Mouse (Mus musculus) spleen, adult 2 months (tissue): Measurements from ENCODE around the gene Hmbs.

ENCODE experiments used
- CTCF ChIP-seq: fragments of 200-500 bp; IDR thresholded peaks from 2 replicates; pipeline ENCODE4 v1.5.1; 2011; ENCODE audit warnings: mild to moderate bottlenecking, inconsistent platforms; ENCODE audit not compliant: insufficient read depth, insufficient read length, insufficient replicate concordance; ENCODE audit errors: extremely low read depth
- POLR2A ChIP-seq: fragments of 200-500 bp; IDR thresholded peaks from 2 replicates; pipeline ENCODE4 v1.6.1; 2011; ENCODE audit warnings: low read depth, low read length, inconsistent platforms

GRCm38 (mm10) chr9:44288959-44289291 is 55.1 kb downstream of the Hmbs start:
- TF ChIP-seq CTCF: no peak
- TF ChIP-seq POLR2A: no peak
